Mouse (Mus musculus): ENCODE measurements around the gene Gnaz. TPM values are rescaled to one million over a fixed set of nuclear protein-coding genes. Genes with fewer than 3 reads are reported as not detected.
A peak's percentile ranks its signal among the peaks of the same experiment; 100 is the strongest.

The Gnaz gene
- polyA plus RNA-seq (2015; fragmentation: Nextera tagmentation; extraction: Ambion mirVana): 3.4 and 3.7 TPM in 2 replicates

DNA sequence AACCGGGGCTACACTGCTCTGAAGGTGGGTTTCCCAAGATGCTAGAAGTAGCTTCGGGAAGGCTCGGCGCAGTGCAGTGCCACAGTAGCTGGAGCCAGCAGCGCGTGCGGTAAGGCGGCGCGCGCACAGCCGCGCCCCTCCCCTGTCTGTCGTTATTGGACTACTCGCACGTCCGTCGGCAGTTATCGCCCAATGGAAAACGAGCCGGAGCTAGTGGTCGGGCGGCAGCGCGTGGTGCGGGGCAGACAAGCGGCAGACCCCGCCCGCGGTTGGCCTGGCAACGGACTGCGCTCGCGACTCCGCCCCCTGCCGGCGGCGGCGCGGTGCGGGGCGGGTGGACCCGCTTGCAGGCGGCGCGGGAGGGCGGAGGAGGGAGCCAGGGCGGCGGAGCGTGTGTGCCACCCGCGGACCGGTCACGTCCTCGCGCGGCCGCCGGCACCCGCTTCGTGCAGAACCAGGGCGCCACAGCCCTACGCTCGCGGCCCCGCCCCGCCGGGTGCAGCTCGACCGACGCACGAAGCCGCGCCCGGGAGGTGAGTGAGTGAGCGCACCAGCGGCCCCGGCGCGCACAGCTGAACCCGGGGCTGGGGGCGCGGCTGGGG, at the start of gene Gnaz:
Gene Gnaz (plus strand): TSS at position 328 of the 602 bp plus-strand sequence.
- H3K4me1 ChIP-seq (ENCODE audit: insufficient read depth): peaks cover 14% of the 10 kb centered on the region
- ATAC-seq (peak; percentile 94), DNase-seq (peak; percentile 88)
- no peaks in the 10 kb centered on the region for H3K9me3 ChIP-seq (ENCODE audit: low read length)
- H3K36me3 ChIP-seq (replicated peaks; ENCODE audit: insufficient read depth, low read length): no peaks in the 10 kb centered on the region
- WGBS (ENCODE audit: insufficient replicate concordance): under 1% methylated on average over 55 of the region's 83 CpGs
- H3K4me2 ChIP-seq (ENCODE audit: low read depth, low read length): peak within 1 kb of the TSS; percentile 75
- peak within 1 kb of the TSS; percentile 46 for H3K4me3 ChIP-seq (ENCODE audit: low read depth, low read length)
- no peak within 1 kb of the TSS for H3K9ac ChIP-seq (replicated peaks)
- H3K27me3 ChIP-seq (ENCODE audit: insufficient read depth, low read length): peaks cover 16% of the 10 kb centered on the region
- H3K27ac ChIP-seq (ENCODE audit: low read depth): no peak within 1 kb of the TSS
- no peak for TF ChIP-seq EP300 (IDR thresholded peaks at IDR 0.05; ENCODE audit: low read depth)
- peak; percentile 37 for TF ChIP-seq CTCF (IDR thresholded peaks at IDR 0.05; ENCODE audit: low read depth)

DNA sequence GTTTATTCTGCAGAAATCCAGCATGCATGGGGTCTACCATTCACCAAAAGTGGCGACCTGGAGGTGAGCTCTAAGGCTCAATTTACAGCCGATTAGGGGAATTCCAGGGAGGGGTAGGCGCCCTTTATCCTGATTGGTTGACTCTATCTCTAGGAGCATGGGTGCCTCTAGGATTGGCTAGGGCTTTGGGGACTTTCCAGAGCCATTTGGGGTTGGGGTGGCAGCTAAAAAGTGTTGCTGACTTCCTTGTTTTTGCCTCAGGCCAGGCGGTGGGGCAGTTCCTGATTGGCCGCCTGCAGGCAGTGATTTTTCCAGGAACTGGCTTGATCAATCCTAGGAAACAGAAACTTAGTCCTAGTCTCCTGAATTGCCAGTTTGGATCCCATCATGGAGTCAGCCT, 47.7 kb upstream of the Gnaz start:
- H3K36me3 ChIP-seq (replicated peaks; ENCODE audit: insufficient read depth, low read length): no peaks in the 10 kb centered on the region
- 33% methylated on average over 5 of the region's 5 CpGs for WGBS (ENCODE audit: insufficient replicate concordance)
- no peaks in the 10 kb centered on the region for H3K4me1 ChIP-seq (ENCODE audit: insufficient read depth)
- H3K27ac ChIP-seq (ENCODE audit: low read depth): no peak overlapping the region
- ATAC-seq (no peak), DNase-seq (no peak)
- no peak overlapping the region for H3K4me3 ChIP-seq (ENCODE audit: low read depth, low read length)
- no peak overlapping the region for H3K9ac ChIP-seq (replicated peaks)
- H3K27me3 ChIP-seq (ENCODE audit: insufficient read depth, low read length): no peaks in the 10 kb centered on the region
- TF ChIP-seq CTCF (IDR thresholded peaks at IDR 0.05; ENCODE audit: low read depth): no peak
- no peak for TF ChIP-seq EP300 (IDR thresholded peaks at IDR 0.05; ENCODE audit: low read depth)
- H3K9me3 ChIP-seq (ENCODE audit: low read length): no peaks in the 10 kb centered on the region
- no peak overlapping the region for H3K4me2 ChIP-seq (ENCODE audit: low read depth, low read length)

DNA sequence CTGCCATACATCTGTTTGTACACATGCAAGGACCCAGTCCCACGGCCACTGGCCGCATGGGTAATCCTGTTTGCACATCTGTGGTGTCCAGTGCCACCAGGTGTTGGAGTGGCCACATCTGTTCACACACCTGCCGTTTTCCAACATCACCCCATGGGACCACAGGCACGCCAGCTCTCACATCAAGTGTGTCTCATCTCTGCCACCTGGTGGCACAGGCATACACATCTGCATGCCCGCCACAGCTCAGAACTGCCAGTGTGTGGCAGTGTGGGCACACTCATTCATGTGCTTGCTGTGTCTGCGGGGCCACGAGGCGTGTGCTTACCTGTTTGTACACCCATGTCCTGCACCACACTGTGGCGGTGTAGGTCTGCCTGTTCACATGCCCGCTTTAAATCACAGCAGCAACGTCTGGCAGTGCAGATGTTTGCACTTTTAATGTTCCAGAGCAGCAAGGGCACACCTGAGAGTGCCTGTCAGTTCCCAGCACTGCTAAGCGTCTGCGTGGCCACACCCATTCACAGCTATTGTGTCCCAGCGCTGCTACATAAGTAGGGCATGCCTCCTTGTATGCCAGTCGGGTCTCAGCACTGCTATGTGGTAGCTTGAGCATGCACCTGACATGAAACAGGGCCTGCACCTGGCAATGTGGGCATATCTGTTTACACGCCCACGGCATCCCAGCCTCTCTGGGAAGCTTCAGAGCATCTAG, 46.0 kb upstream of the Gnaz start:
- Histone ChIP-seq H3K4me2 (ENCODE audit: low read depth, low read length) (no peak overlapping the region), H3K4me3 (ENCODE audit: low read depth, low read length) (no peak overlapping the region), H3K9me3 (ENCODE audit: low read length) (no peaks in the 10 kb centered on the region), H3K4me1 (ENCODE audit: insufficient read depth) (no peaks in the 10 kb centered on the region), H3K27me3 (ENCODE audit: insufficient read depth, low read length) (no peaks in the 10 kb centered on the region), H3K27ac (ENCODE audit: low read depth) (no peak overlapping the region), H3K36me3 (replicated peaks; ENCODE audit: insufficient read depth, low read length) (no peaks in the 10 kb centered on the region), H3K9ac (replicated peaks) (no peak overlapping the region)
- ATAC-seq (no peak), DNase-seq (no peak)
- TF ChIP-seq EP300 (IDR thresholded peaks at IDR 0.05; ENCODE audit: low read depth): no peak
- TF ChIP-seq CTCF (IDR thresholded peaks at IDR 0.05; ENCODE audit: low read depth): peak; percentile 84
- 36% methylated on average over 17 of the region's 17 CpGs for WGBS (ENCODE audit: insufficient replicate concordance)

DNA sequence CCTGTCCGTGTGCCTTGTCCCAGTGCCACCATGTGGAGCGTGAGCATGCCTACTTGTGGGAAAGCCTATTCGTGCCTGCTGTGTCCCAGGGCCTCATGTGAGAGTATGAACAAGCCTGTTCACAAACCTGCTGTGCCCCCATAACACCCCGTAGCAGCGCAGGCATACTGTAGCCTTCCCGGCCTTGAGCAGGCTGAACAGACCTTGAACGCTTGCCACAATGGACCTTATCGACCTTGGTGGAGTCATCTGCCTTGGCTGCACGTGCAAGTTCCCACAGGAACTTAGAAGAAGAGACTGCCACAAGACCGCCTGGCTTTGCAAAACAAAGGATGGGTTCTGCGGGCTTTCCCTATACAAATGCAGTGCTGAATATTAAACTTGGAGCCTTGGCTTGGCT, 45.4 kb upstream of the Gnaz start:
- H3K4me2 ChIP-seq (ENCODE audit: low read depth, low read length): no peak overlapping the region
- no peak overlapping the region for H3K4me3 ChIP-seq (ENCODE audit: low read depth, low read length)
- 76% methylated on average over 11 of the region's 11 CpGs for WGBS (ENCODE audit: insufficient replicate concordance)
- H3K9me3 ChIP-seq (ENCODE audit: low read length): no peaks in the 10 kb centered on the region
- H3K9ac ChIP-seq (replicated peaks): no peak overlapping the region
- no peak for ATAC-seq
- no peaks in the 10 kb centered on the region for H3K36me3 ChIP-seq (replicated peaks; ENCODE audit: insufficient read depth, low read length)
- no peak for DNase-seq
- TF ChIP-seq EP300 (IDR thresholded peaks at IDR 0.05; ENCODE audit: low read depth): no peak
- TF ChIP-seq CTCF (IDR thresholded peaks at IDR 0.05; ENCODE audit: low read depth): no peak
- no peaks in the 10 kb centered on the region for H3K4me1 ChIP-seq (ENCODE audit: insufficient read depth)
- no peaks in the 10 kb centered on the region for H3K27me3 ChIP-seq (ENCODE audit: insufficient read depth, low read length)
- no peak overlapping the region for H3K27ac ChIP-seq (ENCODE audit: low read depth)

DNA sequence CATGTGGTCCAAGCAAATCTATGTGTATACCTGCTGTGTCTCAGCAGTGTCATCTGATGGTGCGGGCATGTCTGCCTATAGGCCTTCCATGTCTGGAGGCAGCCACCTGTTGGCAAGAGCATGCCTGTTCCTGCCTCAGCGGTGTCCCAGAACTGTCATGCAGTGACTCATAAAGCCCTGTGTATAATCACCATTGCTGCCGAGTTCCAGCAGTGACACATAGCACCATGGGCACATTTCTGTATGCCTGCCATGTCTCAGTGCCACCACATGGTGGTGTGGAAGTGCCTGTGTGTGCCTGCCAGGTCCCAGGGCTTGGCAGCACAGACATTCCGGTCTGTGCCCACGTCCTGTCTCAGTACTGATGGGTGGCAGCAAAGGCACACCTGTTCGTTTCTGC, 44.2 kb upstream of the Gnaz start:
- Histone ChIP-seq H3K27ac (ENCODE audit: low read depth) (no peak overlapping the region), H3K9ac (replicated peaks) (no peak overlapping the region), H3K36me3 (replicated peaks; ENCODE audit: insufficient read depth, low read length) (no peaks in the 10 kb centered on the region), H3K4me1 (ENCODE audit: insufficient read depth) (no peaks in the 10 kb centered on the region), H3K4me2 (ENCODE audit: low read depth, low read length) (no peak overlapping the region), H3K4me3 (ENCODE audit: low read depth, low read length) (no peak overlapping the region), H3K9me3 (ENCODE audit: low read length) (no peaks in the 10 kb centered on the region), H3K27me3 (ENCODE audit: insufficient read depth, low read length) (no peaks in the 10 kb centered on the region)
- ATAC-seq (no peak), DNase-seq (no peak)
- peak; percentile 59 for TF ChIP-seq CTCF (IDR thresholded peaks at IDR 0.05; ENCODE audit: low read depth)
- TF ChIP-seq EP300 (IDR thresholded peaks at IDR 0.05; ENCODE audit: low read depth): no peak
- 51% methylated on average over 6 of the region's 6 CpGs for WGBS (ENCODE audit: insufficient replicate concordance)

DNA sequence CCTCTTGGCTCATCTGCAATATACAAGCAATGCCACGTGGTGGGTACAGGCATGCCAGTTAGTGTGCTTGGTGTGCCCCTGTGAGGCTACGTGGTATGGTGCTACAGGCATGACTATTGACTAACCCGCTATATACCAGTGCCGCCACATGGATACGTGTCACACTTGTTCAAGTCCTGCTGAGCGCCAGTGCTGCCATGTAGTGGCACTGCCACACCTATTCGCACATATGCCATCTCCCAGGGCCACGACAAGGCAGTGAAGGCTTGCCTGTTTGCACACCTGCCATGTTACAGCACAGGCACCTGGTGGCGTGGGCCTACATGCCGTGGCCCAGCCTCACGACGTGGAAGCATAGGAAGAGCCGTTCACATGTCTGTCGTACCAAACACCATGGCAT, 42.7 kb upstream of the Gnaz start:
- WGBS (ENCODE audit: insufficient replicate concordance): 80% methylated on average over 14 of the region's 14 CpGs
- Histone ChIP-seq H3K4me1 (ENCODE audit: insufficient read depth) (no peaks in the 10 kb centered on the region), H3K27ac (ENCODE audit: low read depth) (no peak overlapping the region), H3K27me3 (ENCODE audit: insufficient read depth, low read length) (no peaks in the 10 kb centered on the region), H3K9ac (replicated peaks) (no peak overlapping the region), H3K4me2 (ENCODE audit: low read depth, low read length) (no peak overlapping the region), H3K9me3 (ENCODE audit: low read length) (no peaks in the 10 kb centered on the region), H3K36me3 (replicated peaks; ENCODE audit: insufficient read depth, low read length) (no peaks in the 10 kb centered on the region), H3K4me3 (ENCODE audit: low read depth, low read length) (no peak overlapping the region)
- no peak for TF ChIP-seq EP300 (IDR thresholded peaks at IDR 0.05; ENCODE audit: low read depth)
- no peak for TF ChIP-seq CTCF (IDR thresholded peaks at IDR 0.05; ENCODE audit: low read depth)
- DNase-seq: no peak
- ATAC-seq: no peak

All from liver, postnatal 0 days (tissue).